Mouse (Mus musculus) ovary, adult 18-20 months (tissue): ENCODE measurements around the gene Serac1.
A peak's percentile ranks its signal among the peaks of the same experiment; 100 is the strongest.

Source experiments
- DNase-seq: peaks from one replicate; pipeline ENCODE4 v3.0.0; 2022; ENCODE audit warnings: low spot score, mixed read lengths

Gene Serac1

DNA sequence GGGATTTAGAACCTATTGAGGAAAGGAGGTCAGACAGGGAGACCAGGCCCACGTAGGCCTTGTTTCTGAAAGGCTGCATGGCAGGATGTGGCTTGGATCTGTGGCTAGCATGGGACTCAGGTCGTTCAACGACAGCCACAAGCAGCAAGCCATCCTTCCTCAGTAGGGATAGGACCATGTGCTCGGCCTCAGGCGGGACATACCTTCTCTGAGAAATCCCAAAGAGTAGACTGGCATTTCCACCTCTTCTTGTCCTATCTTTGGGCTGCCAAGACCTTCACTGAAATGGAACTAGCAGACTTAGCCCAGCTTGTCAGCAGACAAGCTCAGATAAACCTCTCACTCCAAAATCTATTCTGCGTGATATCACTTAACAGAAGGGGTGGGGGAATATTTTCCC, 75.9 kb downstream of the Serac1 start:
- no peak for DNase-seq

DNA sequence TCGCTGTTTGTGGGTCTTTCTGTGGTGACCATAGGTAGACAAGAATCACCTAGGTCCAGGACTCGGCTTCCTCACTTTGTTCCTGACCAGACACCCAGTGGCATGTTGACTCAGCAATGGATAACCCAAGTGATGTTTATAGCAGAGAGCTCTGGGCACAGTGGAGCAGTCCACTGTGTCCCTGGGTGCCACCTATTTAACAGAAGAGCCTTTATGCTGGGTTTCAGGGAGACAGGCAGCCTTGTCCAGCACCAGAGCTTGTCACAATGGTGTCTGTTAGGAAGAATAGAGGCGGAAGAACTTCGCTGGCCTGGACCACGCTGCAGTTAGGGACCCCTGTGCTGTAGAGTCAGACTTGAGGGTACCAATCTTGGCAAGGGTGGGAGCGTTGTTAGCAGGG, 77.0 kb downstream of the Serac1 start:
- no peak for DNase-seq

DNA sequence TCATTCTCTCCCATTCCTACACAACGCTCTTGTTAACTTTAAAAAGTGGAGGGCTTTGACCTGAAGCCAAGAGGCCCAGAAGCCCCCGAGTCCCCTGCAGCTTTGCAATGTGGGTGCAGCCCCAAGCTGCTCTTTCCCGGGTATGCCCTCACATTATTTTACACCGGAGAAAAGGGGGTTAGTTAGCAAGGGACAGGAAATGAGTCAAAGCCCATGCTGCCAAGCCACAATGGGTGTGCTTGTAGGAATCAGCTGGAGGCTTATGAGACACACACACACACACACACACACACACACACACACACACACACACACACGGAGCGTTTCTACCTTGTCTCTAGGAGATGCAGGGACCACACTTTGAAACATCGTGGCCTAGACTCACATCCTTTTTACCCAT, 77.7 kb downstream of the Serac1 start:
- DNase-seq: no peak

DNA sequence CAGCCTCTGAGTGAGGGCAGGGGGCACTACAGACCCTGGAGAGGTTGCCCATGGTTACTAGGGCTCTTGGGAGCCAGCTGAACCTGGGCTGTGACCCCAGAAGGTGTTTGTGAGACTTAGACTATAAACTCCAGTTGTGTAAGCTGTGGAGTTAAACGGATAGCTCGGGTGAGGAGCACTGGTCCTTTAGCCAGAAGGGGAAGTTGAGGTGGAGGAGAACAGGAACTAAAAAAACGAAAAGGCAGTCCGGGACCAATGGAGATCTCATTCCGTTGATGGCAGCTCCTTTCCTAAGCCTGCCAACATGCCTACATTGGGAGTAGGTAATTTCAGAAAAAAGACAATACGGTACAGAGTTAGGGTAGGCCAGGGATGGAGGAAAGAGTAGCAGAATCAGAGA, 78.2 kb downstream of the Serac1 start:
- no peak for DNase-seq

DNA sequence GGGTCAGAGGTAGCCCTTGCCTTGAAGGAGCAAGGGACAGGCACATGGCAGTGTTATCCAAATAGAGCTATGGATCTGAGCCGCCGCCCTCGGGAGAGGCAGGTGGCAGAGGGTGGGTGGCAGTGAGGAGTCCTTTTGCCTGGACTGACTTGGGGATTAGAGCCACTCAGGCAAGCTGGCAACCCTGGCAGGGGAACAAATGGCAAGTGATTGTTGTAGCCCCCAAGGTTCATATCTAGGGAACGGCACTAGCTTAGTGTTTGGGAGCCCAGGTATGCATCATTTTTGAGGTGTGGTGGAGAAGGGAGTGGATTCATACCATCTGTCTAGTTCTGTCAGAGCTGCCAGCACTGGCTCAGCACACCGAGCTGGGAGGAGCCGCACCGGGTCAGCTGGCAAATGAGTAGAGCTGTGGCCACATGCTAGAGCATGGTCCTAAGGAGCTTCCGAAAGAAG, 78.6 kb downstream of the Serac1 start:
- DNase-seq: no peak

DNA sequence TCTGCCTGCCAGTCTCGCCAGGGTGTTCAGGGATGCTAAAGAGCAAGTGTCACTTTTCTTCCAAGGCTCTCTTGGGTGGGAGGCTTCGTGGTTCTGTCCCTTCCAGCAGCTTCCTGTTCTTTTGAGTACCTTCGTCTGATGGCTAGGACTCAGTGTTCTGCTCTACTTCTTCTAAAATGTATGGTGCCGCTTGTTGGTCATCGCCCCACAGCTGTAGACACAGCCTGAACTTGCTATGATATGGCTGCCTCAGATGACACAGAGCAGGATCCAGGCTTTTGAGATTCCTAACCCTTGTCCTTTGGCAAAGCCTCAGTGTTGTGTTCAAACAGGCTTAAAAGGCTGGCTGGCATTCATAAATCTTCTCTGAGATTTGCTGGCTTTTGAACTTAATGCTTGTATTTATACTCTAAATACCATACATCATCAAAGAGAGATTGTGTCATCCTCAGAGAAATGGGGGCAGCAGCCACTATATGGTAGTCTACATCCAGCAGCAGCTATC, 80.5 kb downstream of the Serac1 start:
- DNase-seq: no peak

DNA sequence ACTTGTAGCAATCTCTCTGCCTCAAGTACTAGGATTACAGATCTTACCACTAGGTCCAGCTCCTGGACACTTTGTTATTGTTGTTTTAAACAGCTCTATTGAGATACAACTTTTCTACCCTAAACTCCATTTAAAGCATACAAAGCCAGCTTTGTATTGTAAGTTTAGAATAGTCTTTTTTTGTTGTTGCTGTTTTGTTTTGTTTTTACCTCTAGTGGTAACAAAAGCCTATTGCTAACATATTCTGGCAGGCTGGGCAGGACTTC, 81.4 kb downstream of the Serac1 start:
- no peak for DNase-seq

DNA sequence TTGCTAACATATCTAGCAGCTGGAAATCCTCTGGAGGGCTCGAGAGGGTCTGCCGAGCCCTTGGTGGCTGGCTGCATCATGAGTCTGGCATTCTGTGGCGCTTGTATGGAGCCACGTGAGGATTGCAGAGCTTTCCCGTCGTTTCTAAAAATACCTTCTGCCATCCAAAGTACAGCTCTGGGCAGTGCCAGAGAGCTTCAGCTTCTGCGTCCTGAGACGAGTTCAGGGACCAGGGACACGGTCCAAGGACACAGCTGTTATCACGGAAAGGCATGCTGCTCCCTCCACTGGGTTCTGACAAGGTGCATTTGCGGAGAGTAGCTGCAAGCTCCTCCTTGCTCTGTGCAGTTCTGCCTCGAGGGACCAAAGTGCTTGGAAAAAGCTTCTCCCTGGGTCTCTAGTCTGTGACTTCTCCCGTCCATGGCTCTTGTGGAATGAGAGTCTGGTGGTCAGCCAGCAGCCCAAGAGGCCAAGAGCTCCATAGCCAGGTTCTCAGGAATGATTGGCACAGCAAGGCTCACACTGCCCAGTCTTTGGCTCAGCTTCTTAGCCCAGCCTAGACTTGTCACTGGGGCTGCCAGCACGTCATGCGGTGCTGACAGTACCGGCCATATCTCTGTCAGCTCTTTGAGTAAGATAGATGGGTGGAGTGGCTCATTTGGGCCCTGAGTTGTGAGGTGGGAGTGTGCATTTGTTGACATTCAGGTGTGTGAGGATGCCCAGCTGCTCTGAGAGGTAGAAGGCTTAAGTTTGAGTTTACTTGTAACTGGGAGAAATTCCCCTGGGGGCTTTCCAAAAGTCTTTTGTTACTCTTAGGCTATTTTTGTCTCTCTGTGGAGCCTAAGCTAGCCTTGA, 81.9 kb downstream of the Serac1 start:
- DNase-seq: peak; percentile 66

DNA sequence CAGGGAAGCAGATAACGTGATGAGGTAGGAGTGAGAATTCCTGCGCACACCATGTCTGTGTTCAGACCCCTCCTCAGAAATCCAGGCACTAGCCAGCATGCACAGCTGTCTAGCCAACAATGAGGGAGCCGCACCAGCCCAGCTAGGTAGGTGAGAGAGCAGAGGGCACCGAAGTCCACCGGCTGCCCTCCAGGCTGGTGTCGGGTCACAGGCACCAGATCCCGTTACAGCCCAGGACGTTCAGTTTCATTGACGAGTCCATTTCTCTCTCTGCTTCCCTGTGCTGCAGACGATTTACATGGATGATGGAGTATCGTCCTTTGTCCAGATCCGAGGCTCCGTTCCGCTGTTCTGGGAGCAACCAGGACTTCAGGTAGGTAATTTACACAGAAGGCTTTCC, 83.0 kb downstream of the Serac1 start:
- no peak for DNase-seq

DNA sequence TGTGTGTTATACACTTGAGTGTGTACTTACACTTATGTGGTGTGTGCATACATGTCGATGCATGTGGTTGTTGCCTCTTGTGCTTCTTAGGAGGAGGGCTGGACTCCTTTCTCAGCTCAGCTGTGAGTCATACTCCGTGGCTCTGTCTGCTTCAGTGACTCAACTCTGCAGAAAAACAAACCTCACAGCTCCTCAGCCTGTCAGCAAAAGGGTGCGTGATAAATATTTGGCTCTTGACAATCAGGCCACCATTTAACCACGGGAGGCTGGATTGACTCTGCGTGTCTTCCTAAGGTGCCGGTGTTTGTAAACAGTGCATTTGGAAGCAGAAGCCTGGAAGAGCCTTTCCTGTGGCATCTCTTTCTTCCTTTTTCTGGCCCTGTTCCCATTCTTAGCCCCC, 84.9 kb downstream of the Serac1 start:
- DNase-seq: peak; percentile 43

DNA sequence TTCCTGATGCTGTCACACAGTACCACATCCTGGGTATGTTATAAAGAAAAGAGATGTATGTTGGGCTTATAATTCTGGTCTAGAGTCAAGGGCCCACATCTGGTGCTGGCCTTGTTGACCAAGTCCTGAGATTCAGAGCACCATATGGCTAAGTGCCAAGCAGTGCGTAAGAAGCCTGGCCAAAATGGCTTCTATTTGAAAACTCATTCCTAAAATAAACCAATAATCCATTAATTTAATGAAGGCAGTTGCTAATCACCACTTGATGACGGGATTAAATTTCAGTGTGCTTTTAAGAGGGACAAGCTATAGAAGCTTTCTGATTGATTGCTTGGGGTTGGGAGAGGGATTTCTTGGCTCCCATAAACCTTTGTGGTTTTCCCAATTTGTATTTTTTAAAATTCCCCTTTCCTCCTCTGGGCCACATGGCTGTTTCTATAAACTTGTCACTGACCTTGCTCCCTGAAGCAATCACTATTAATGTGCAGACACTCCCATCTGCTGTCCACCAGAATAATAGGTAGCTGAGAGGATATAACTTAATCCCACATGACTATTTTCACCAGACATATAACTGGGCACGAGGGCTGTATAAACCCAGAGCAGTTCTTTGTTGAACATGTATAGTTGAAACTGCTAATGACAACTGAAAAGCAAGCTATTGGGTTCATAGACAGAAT, 85.8 kb downstream of the Serac1 start:
- no peak for DNase-seq

DNA sequence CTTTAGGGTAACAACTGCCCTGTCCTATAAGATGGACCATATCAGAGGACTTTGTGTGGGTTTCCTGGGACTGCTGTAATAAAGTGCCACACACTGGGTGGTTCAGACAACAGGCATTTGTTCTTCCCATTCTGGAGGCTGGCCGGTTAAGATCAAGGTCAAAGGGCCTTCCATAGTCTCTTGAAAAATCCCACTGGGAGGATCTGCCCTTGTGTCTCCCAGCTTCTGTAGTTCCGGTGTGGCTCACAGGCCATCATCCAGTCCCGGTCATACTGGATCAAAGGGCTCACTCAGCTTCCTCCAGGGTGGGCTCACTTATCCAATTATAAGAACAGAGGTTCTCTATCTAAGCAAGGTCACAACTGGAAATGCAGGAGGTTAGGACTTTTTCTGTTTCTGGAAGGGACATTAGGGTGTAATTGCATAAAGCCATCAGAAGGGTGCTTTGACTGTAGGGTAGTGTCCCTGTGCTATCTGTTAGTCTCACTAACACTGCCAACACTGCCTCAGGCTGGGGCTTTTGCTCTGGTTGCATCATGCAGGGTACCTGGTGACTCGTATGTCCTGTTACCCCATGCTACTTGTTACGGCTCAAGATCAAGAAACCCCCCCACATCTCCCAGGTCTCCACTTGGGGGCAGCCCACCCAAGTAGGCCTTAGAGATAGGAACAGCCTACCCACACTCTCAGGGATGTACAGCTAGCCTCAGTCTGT, 86.5 kb downstream of the Serac1 start:
- no peak for DNase-seq
